Mouse (Mus musculus): ENCODE data around the gene Siah1b. TPM values are rescaled to one million over a fixed set of nuclear protein-coding genes. Genes with fewer than 3 reads are reported as not detected.
A peak's percentile ranks its signal among the peaks of the same experiment; 100 is the strongest.

Gene Siah1b
- polyA plus RNA-seq, 1 experiment from 2014 or later: 17.8 TPM

DNA sequence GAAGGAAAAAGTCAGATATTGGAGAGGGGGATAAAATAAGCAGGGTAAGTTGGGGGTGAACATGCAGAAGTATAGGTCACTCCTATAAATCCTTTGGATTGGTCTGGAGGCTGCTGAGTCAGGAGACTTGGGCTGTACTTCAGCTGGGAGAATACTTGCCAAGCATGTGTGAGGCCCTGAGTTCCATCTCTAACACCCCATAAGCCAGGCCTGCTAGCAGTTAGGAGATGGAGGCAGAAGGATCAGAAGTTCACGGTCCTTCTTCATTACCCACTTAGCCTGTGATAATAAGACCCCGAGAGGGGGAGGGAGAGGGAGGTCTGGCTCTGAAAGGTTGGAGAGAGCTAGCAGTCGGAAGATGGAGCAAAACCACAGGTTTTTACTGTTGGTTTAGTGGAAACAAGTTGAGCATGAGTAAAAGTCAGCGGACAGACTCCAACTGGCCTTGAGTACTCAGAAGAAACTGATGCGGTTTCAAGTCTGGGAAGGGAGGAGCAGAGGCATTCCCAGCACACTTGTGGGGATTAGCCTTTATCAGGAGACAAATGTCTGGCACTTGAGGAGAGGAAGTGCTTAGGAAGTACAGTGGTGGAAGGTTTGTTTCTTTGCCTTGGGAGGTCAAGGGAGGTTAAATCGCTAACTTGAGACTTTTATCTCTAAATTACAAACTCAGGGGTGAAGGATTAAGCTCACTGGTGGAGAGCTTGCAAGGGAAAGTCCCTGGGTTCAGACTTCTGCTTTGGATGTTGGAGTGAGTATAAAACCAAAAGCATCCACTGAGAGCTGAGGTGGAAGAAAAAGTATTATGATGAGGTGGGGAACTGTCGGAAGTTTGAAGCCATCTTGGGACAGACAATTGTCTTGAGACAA, 16.2 kb upstream of the Siah1b start:
- 63% methylated on average over 7 of the region's 7 CpGs for WGBS
- Histone ChIP-seq H3K27me3 (ENCODE audit: control insufficient read depth, insufficient read depth, low read length) (no peaks in the 10 kb centered on the region; the same call in 1 of the 2 replicates), H3K36me3 (ENCODE audit: control insufficient read depth, insufficient read depth, low read length) (no peaks in the 10 kb centered on the region), H3K9ac (replicated peaks; ENCODE audit: low read depth, low read length) (no peak overlapping the region), H3K4me1 (ENCODE audit: control insufficient read depth, insufficient read depth, low read length) (no peaks in the 10 kb centered on the region), H3K4me2 (ENCODE audit: low read depth, low read length) (no peak overlapping the region), H3K9me3 (ENCODE audit: control insufficient read depth, low read length) (no peaks in the 10 kb centered on the region), H3K4me3 (ENCODE audit: low read depth, low read length) (no peak overlapping the region), H3K27ac (ENCODE audit: low read depth, low read length) (no peak overlapping the region)
- no peak for ATAC-seq (ENCODE audit: low read depth)

DNA sequence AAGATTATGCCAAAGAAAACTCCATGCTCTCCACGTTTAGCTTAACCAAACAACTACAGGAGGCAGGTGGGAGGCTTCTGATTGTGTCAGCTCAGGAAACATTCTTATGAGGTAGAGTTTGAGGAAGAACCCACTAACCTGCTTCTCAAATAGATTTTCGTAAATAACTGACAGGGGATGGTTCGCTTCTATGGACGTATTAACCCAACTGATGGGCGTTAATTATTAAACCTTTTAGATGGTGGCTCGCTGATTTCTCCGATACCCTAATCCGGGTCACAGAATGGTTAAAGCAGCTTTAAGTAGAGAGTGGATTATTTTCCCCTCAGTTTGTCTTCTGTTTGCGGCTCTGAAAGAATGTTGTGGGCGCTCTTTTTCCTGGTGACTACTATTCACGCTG, 13.6 kb upstream of the Siah1b start:
- H3K9me3 ChIP-seq (ENCODE audit: control insufficient read depth, low read length): no peaks in the 10 kb centered on the region
- H3K36me3 ChIP-seq (ENCODE audit: control insufficient read depth, insufficient read depth, low read length): no peaks in the 10 kb centered on the region
- no peak overlapping the region for H3K9ac ChIP-seq (replicated peaks; ENCODE audit: low read depth, low read length)
- WGBS: 83% methylated on average over 11 of the region's 11 CpGs
- no peaks in the 10 kb centered on the region for H3K4me1 ChIP-seq (ENCODE audit: control insufficient read depth, insufficient read depth, low read length)
- no peak for ATAC-seq (ENCODE audit: low read depth)
- H3K4me3 ChIP-seq (ENCODE audit: low read depth, low read length): no peak overlapping the region
- no peaks in the 10 kb centered on the region; the same call in 1 of the 2 replicates for H3K27me3 ChIP-seq (ENCODE audit: control insufficient read depth, insufficient read depth, low read length)
- no peak overlapping the region for H3K27ac ChIP-seq (ENCODE audit: low read depth, low read length)
- H3K4me2 ChIP-seq (ENCODE audit: low read depth, low read length): no peak overlapping the region

DNA sequence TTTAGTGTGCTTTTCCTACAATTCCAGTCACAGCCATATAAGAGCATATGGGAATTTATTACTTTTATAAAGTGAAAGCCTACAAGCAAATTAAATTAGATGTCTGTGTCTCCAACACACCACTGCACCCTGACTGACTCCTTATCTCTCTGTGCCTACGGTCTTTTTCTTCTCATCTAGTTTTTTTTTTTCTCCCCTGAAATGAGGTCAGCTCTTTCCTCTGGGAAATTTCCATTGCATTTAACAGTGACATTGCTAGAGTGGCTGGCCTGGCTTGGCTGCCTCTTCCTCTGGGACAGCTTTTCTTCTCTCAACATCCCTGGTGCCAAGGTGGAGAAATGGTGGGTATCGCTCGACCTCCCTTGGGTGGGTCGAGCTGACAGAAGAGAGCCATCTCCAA, 12.3 kb upstream of the Siah1b start, which contains the start of gene Cltrn:
Gene Cltrn, plus strand, starts transcription at position 249 of the 400 bp plus-strand sequence.
- WGBS: 95% methylated on average over 4 of the region's 4 CpGs

DNA sequence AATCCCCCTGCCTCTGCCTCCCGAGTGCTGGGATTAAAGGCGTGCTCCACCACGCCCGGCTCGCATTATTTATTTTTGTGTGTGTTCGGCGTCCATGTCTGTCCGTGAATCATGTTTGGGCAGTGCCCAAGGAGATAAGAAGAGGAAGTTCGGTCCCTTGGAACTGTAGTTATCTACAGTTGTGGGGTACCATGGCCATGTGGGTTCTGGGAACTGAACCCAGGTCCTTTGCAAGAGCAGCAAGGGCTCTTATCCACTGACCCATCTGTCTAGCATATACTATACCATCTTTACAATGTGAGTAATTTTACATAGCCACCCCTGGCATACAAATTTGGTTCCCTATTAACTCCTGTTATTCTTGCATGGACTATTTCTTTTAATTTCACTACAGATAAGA, 5.7 kb upstream of the Siah1b start:
- 94% methylated on average over 9 of the region's 9 CpGs for WGBS
- ATAC-seq (ENCODE audit: low read depth): no peak

More for the DNA sequence above, 12.3 kb upstream of the Siah1b start, which contains the start of gene Cltrn:
- H3K27me3 ChIP-seq (ENCODE audit: control insufficient read depth, insufficient read depth, low read length): no peaks in the 10 kb centered on the region
- H3K4me2 ChIP-seq (ENCODE audit: low read depth, low read length): no peak within 1 kb of the TSS
- no peaks in the 10 kb centered on the region for H3K36me3 ChIP-seq (ENCODE audit: control insufficient read depth, insufficient read depth, low read length)
- H3K9me3 ChIP-seq (ENCODE audit: control insufficient read depth, low read length): no peaks in the 10 kb centered on the region
- no peaks in the 10 kb centered on the region for H3K4me1 ChIP-seq (ENCODE audit: control insufficient read depth, insufficient read depth, low read length)
- no peak within 1 kb of the TSS for H3K4me3 ChIP-seq (ENCODE audit: low read depth, low read length)
- H3K27ac ChIP-seq (ENCODE audit: low read depth, low read length): no peak within 1 kb of the TSS
- H3K9ac ChIP-seq (replicated peaks; ENCODE audit: low read depth, low read length): no peak within 1 kb of the TSS
- ATAC-seq (ENCODE audit: low read depth): no peak

DNA sequence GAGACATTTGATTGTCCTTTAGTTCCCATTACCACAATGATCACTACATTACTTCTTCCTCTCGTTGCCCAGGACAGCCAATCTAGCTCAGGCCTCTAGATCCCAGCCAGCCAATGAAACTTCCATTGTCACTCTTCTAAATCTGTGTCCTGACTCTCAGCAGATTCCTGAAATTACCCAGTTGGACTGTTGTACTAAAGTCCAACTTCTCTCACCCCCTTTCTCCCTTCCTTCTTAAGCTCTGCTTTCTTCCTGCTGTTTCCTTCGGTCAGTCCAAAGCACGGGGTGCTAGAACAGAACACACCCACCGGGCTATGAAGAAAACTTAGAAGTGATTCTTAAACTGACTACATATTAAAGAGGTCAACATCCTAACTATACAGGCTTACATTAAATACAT, 7.3 kb downstream of the Siah1b start:
- H3K36me3 ChIP-seq (ENCODE audit: control insufficient read depth, insufficient read depth, low read length): no peaks in the 10 kb centered on the region
- no peaks in the 10 kb centered on the region for H3K27me3 ChIP-seq (ENCODE audit: control insufficient read depth, insufficient read depth, low read length)
- no peaks in the 10 kb centered on the region for H3K4me1 ChIP-seq (ENCODE audit: control insufficient read depth, insufficient read depth, low read length)
- no peak overlapping the region for H3K9ac ChIP-seq (replicated peaks; ENCODE audit: low read depth, low read length)
- 92% methylated on average over 4 of the region's 4 CpGs for WGBS
- H3K27ac ChIP-seq (ENCODE audit: low read depth, low read length): no peak overlapping the region
- H3K4me3 ChIP-seq (ENCODE audit: low read depth, low read length): no peak overlapping the region
- H3K9me3 ChIP-seq (ENCODE audit: control insufficient read depth, low read length): no peaks in the 10 kb centered on the region
- no peak for ATAC-seq (ENCODE audit: low read depth)
- no peak overlapping the region for H3K4me2 ChIP-seq (ENCODE audit: low read depth, low read length)

More for the DNA sequence above, 5.7 kb upstream of the Siah1b start:
- no peak overlapping the region for H3K9ac ChIP-seq (replicated peaks; ENCODE audit: low read depth, low read length)
- no peaks in the 10 kb centered on the region for H3K27me3 ChIP-seq (ENCODE audit: control insufficient read depth, insufficient read depth, low read length)
- no peaks in the 10 kb centered on the region for H3K36me3 ChIP-seq (ENCODE audit: control insufficient read depth, insufficient read depth, low read length)
- no peaks in the 10 kb centered on the region for H3K9me3 ChIP-seq (ENCODE audit: control insufficient read depth, low read length)
- no peak overlapping the region for H3K27ac ChIP-seq (ENCODE audit: low read depth, low read length)
- H3K4me1 ChIP-seq (ENCODE audit: control insufficient read depth, insufficient read depth, low read length): no peaks in the 10 kb centered on the region
- H3K4me3 ChIP-seq (ENCODE audit: low read depth, low read length): no peak overlapping the region
- H3K4me2 ChIP-seq (ENCODE audit: low read depth, low read length): no peak overlapping the region

DNA sequence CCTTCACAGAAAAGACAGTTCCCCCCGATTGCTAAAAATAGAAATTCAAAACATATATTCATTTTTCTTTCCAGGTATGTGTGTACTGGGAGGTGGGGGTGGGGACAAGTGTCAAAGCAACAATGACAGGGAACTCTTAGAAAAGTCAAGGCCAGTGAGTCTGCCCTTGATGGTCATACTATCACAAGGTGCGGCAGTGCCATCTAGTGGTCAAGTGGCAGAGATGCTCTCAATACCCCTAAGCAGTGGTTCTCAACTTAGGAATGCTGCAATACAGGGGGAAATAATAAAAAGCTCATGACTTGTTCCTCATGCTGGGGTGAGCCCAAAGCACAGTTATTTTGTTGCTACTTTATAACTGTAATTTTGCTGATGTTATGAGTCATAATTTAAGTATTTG, 10.1 kb downstream of the Siah1b start:
- H3K4me1 ChIP-seq (ENCODE audit: control insufficient read depth, insufficient read depth, low read length): no peaks in the 10 kb centered on the region
- no peak overlapping the region for H3K27ac ChIP-seq (ENCODE audit: low read depth, low read length)
- H3K36me3 ChIP-seq (ENCODE audit: control insufficient read depth, insufficient read depth, low read length): no peaks in the 10 kb centered on the region
- 10% methylated on average over 2 of the region's 2 CpGs for WGBS
- H3K4me2 ChIP-seq (ENCODE audit: low read depth, low read length): no peak overlapping the region
- H3K4me3 ChIP-seq (ENCODE audit: low read depth, low read length): no peak overlapping the region
- no peaks in the 10 kb centered on the region for H3K9me3 ChIP-seq (ENCODE audit: control insufficient read depth, low read length)
- H3K27me3 ChIP-seq (ENCODE audit: control insufficient read depth, insufficient read depth, low read length): no peaks in the 10 kb centered on the region
- no peak overlapping the region for H3K9ac ChIP-seq (replicated peaks; ENCODE audit: low read depth, low read length)
- peak; percentile 72; the same call in 1 of the 2 replicates for ATAC-seq (ENCODE audit: low read depth)

DNA sequence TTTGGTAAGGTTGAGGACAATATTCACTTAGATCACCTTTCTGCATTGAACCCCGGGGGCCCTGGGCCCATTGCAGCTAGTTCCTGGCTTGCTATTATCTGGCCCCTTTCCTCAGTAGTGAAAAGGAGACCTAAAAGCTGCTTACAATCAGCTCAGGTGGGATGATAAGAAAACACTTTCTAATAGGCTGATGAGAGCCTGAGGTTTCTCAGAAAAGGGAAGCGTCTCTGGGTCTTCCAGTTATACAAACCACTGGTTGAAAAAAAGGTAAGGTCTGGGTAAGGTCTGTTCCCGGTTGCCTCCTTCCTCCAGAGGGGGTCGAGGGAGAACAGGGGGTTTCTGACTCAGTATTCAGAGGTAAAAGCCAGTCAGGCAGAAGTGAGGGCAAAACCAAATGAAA, 17.2 kb downstream of the Siah1b start:
- Histone ChIP-seq H3K4me1 (ENCODE audit: control insufficient read depth, insufficient read depth, low read length) (no peaks in the 10 kb centered on the region), H3K9ac (replicated peaks; ENCODE audit: low read depth, low read length) (no peak overlapping the region), H3K27ac (ENCODE audit: low read depth, low read length) (no peak overlapping the region), H3K4me3 (ENCODE audit: low read depth, low read length) (no peak overlapping the region), H3K27me3 (ENCODE audit: control insufficient read depth, insufficient read depth, low read length) (no peaks in the 10 kb centered on the region), H3K36me3 (ENCODE audit: control insufficient read depth, insufficient read depth, low read length) (no peaks in the 10 kb centered on the region), H3K9me3 (ENCODE audit: control insufficient read depth, low read length) (no peaks in the 10 kb centered on the region), H3K4me2 (ENCODE audit: low read depth, low read length) (no peak overlapping the region)
- ATAC-seq (ENCODE audit: low read depth): no peak
- 81% methylated on average over 4 of the region's 4 CpGs for WGBS

DNA sequence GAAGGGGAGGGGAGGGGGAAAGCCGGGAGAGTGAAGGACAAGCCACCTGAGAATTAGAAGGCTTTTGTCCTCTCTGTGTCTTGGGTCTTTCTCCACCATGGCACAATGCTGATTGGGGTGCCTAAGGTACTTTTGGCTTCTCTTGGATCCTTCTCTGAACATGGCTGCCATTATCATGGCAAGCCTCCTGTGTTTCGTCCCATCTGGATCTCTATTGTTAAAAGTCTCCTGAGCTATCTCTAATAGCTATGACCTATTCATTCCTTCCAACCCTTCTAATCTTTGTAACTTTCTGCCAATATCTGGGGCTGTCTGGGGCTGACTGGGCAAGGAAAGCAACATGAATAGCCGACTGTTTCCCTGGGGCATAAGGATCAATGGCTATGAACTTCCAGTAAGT, 17.8 kb downstream of the Siah1b start:
- 83% methylated on average over 3 of the region's 3 CpGs for WGBS

DNA sequence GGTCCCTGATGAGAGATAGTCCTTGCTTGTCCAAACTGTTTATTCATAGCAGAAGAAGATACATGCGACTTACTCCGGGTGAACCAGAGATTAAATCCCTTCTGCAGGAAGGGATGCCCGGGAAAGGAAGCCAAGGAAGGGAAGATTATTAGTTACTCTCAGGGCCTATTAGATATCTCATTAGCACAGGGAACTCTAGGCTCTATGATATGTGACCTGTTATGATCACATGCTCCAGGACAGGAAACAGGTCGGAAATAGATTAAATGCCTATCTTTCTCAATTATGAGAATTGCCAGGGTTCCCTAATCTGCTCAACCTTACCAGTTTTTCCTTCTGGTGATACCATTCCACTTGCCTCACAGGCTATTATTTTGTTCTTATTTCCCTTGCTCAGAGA, 20.6 kb downstream of the Siah1b start:
- Histone ChIP-seq H3K9me3 (ENCODE audit: control insufficient read depth, low read length) (no peaks in the 10 kb centered on the region), H3K27me3 (ENCODE audit: control insufficient read depth, insufficient read depth, low read length) (no peaks in the 10 kb centered on the region), H3K4me2 (ENCODE audit: low read depth, low read length) (no peak overlapping the region), H3K4me1 (ENCODE audit: control insufficient read depth, insufficient read depth, low read length) (no peaks in the 10 kb centered on the region), H3K27ac (ENCODE audit: low read depth, low read length) (no peak overlapping the region), H3K9ac (replicated peaks; ENCODE audit: low read depth, low read length) (no peak overlapping the region), H3K4me3 (ENCODE audit: low read depth, low read length) (no peak overlapping the region), H3K36me3 (ENCODE audit: control insufficient read depth, insufficient read depth, low read length) (no peaks in the 10 kb centered on the region)
- WGBS: 93% methylated on average over 4 of the region's 4 CpGs
- ATAC-seq (ENCODE audit: low read depth): no peak

More for the DNA sequence above, 17.8 kb downstream of the Siah1b start:
- Histone ChIP-seq H3K9ac (replicated peaks; ENCODE audit: low read depth, low read length) (no peak overlapping the region), H3K36me3 (ENCODE audit: control insufficient read depth, insufficient read depth, low read length) (no peaks in the 10 kb centered on the region), H3K4me2 (ENCODE audit: low read depth, low read length) (no peak overlapping the region), H3K27me3 (ENCODE audit: control insufficient read depth, insufficient read depth, low read length) (no peaks in the 10 kb centered on the region), H3K4me3 (ENCODE audit: low read depth, low read length) (no peak overlapping the region), H3K4me1 (ENCODE audit: control insufficient read depth, insufficient read depth, low read length) (no peaks in the 10 kb centered on the region), H3K27ac (ENCODE audit: low read depth, low read length) (no peak overlapping the region), H3K9me3 (ENCODE audit: control insufficient read depth, low read length) (no peaks in the 10 kb centered on the region)
- ATAC-seq (ENCODE audit: low read depth): no peak

All from neural tube, embryonic 14.5 days (tissue).